Mouse (Mus musculus) stomach, adult 2 months (tissue): ENCODE results near the gene Slc35g3. TPM values are rescaled to one million over a fixed set of nuclear protein-coding genes. Genes with fewer than 3 reads are reported as not detected.

Experiments
- polyA plus RNA-seq: library from polyadenylated mRNA; depleted of rRNA; stranded (reverse); fragments of >200 nt; gene quantifications from 2 replicates; pipeline ENCODE4 v1.2.3, GENCODE M21; 2012; rRNA removed

Slc35g3 gene
- 0.12 and 0.19 TPM in 2 replicates for polyA plus RNA-seq

DNA sequence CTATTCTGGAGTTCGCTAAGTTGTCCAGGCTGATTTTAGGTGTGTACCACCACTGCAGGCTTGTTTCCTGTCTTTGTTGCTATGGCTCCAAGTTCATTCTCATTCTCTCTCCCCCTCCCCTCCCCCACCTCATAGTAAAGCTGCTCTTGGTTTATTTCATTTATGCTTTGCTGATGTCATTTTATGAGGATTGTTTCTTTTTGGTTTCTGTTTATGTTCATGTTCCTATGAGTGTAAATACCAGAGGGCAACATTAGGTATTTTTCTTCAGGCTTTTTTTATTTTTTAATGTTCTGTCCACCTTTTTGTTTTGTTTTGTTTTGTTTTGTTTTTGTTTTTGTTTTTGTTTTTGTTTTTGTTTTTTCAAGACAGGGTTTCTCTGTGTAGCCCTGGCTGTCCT lies at the start of gene Slc35g3:
Slc35g3 (minus strand) TSS at position 101 of the 400 bp plus-strand sequence.

DNA sequence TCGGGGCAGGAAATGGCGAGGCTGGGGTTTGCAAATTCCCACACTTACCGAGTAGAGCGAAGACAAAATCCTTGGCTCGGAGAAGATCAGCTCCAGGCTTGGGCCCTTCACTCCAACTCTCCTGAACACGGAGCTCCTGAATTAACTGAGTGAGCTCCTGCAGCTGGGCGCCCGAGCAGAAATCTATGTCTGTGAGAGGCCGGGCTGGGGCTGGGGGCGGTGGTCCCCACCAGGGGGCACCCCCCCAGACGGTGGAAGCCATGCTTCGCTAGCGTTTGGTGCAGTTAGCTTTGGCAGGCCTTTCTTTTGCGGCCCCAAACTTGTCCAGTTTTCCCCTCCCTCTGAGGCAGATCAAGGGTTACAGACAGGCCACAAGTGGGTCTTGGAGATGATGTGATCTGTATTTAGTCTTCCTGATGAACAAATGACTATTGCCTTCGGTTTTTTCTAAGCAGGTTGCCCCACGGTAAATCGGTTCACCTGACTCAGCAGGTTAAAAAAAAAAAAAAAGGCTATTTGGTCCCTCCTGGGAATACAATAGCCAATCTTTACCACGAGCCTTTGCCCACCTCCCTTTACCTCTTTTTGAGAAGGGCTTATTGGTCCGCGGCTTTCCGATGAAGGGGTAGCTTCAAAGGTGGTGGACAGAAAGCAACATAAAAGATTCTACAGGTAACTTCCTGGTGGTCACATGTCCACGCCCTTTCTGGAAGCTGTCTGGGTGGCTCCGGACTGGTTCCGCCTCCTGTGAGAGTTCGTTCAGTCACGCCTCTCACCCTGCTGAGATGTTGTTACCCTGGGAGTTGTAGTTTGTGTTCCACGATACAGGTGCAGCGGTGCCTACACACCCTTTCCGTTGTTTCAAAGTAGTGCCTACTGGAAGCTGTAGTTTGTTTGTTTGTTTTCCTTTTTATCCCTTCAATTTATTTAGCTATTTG lies 43.5 kb upstream of the Slc35g3 start, which contains the start of gene Tmem102:
Tmem102 (minus strand) TSS at position 653 of the 938 bp plus-strand sequence.

DNA sequence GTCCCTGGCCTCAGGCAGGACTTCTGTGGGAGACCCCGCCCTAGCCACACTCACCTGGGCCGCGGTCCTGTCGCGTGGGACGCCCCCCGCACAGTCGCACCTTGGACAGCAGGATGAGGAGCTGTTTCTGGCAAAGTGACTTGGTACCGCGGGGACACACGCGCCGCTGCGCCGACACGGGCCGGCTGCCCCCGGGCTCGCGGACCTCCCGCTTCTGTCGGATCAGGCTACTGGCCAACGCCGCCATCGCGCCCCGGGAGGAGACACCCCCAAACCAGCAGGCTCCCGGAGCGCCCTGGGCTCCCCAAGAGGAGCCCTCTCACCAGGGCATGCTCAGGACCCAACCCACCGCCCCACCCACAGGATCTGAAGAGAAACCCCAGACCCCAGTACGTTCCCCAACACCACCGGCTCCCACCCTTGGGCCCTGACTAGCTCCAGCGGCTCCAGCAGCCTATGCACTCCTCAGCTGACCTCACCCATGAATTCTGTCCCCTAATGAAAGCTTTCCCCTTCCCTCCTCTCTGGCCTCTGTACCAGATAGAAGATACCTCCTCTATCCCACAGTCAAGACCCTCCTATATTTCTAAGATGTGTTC lies 39.7 kb upstream of the Slc35g3 start, which contains the start of gene Fgf11:
Fgf11 (minus strand) TSS at position 479 of the 599 bp plus-strand sequence.

DNA sequence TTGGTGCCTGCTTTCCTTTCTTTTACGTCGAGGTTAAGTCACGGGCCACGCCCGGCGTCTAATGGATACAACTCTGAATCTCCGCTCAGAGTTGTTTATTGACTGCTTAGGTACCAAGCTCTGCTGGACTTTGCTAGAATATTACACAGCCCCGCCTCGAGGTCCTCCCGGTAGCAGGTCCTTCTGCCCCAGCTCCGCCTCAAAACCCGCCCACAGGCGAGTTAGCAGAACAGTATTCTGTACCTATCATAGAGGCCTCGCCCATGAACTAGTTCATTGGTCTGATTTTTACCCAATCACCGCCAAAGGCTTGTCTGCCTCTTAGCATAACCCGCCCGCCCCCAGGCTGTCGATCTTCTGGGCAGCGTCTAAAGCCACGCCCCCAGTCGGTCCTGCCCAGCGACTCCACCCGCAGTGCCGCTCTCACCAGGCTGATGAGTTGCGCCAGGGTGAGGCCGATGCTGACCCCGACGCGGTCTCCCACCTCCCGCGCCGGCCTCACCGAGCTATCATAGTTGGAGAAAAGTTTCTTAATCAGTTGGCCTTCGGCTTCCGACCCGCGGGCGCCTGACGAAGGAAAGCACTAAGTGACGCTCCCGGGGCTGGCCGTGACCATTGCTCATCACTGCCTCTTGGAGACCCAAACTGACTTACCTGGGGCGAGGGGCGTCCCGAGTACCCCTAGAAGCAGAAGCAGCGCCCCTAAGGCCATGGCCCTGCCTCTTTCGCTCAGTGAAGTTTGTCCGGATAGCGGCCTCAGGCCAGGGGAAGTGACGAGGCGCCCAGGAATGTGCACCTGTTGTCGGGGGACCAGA lies 33.6 kb upstream of the Slc35g3 start, which contains the start of gene Chrnb1:
Chrnb1 (minus strand) TSS at position 776 of the 815 bp plus-strand sequence.

DNA sequence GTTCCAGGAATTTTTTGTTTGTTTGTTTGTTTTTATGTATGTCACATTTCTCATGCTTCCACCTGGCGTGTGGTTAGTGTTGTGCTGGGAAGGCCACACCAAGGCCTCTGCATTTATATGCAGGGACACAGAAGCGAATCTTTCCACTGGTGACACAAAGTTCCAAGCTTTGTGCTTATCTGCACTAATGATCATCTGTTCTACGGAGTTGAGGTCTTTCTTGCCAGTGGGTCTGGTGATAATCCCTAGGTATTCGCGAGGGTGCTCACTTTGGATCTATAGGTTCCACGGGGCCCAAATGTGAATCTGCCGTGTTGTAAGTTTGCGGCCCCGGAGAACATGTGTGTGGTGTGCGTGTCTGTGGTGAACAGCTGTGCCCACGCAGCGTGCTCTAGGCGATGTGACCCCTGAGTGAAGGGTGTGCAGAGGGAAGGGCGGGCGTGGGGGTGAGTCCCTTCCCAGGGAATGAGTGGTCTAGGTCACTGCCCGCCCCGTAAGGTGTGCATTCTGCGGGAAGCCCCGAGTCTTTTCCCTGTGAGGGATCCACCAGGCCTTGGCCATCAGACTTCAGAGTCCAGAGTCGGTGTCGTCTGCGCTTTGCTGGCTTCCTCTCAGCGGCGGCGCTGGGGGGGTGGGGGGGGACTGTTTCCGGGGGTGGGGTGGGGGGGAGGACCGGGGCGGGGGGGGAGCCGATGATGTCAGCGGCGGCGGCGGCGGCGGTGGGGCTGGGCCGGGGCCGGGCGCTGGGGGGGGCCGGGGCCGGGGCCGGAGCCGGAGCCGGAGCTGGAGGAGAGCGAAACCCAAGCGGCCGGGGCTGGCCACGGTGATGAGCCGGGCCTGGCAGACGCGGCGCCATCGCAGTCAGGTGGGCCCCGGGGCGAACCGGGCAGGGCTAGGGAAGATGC lies 3.7 kb upstream of the Slc35g3 start, which contains the start of gene Zbtb4:
Zbtb4 (plus strand) TSS at position 692 of the 905 bp plus-strand sequence.

DNA sequence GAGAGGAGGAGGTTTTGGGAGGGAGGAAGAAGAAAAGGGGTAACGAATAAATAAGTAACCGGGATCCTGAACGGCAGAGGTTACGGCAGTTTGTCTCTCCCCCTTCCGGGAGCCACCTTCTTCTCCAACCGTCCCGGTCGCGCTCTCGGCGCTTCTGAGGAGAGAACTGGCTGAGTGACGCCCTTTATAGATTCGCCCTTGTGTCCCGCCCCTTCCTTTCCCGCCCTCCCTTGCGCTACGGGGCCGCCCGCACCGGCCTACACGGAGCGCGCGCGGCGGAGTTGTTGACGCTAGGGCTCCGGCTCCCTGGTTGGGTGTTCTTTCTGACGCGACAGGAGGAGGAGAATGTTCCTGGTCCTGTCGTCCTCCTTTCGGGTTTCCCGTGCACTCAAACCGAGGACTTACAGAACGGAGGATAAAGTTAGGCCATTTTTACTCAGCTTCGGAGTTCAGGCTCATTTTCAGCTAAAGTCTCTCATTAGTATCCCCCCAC lies 3.2 kb downstream of the Slc35g3 start, which contains the start of gene Polr2a:
Polr2a (minus strand) TSS at position 160 of the 493 bp plus-strand sequence.

Other genes starting within 250 kb of the Slc35g3 start
- 0.01 and 0.08 TPM in 2 replicates for gene Dnah2, start 212.9 kb downstream of the Slc35g3 start, polyA plus RNA-seq
- 0.27 and 0.34 TPM in 2 replicates for gene Efnb3, start 201.8 kb downstream of the Slc35g3 start, polyA plus RNA-seq
- 8.5 and 11.1 TPM in 2 replicates for gene Wrap53, start 181.7 kb downstream of the Slc35g3 start, polyA plus RNA-seq
- gene Trp53, start 181.6 kb downstream of the Slc35g3 start, polyA plus RNA-seq = 22.0 and 27.4 TPM in 2 replicates
- gene Atp1b2, start 156.0 kb downstream of the Slc35g3 start, polyA plus RNA-seq = 4.4 and 7.2 TPM in 2 replicates
- not detected in 2 replicates for gene Shbg, start 144.1 kb downstream of the Slc35g3 start, polyA plus RNA-seq
- 0.60 and 0.94 TPM in 2 replicates for gene Sat2, start 139.9 kb downstream of the Slc35g3 start, polyA plus RNA-seq
- gene Fxr2, start 129.0 kb downstream of the Slc35g3 start, polyA plus RNA-seq = 26.3 and 30.1 TPM in 2 replicates
- gene Sox15, start 106.7 kb downstream of the Slc35g3 start, polyA plus RNA-seq = 5.0 and 6.1 TPM in 2 replicates
- 79.1 and 96.6 TPM in 2 replicates for gene Mpdu1, start 99.3 kb downstream of the Slc35g3 start, polyA plus RNA-seq
- 19.8 and 26.7 TPM in 2 replicates for gene Cd68, start 95.8 kb downstream of the Slc35g3 start, polyA plus RNA-seq
- 47.2 and 66.8 TPM in 2 replicates for gene Eif4a1, start 89.5 kb downstream of the Slc35g3 start, polyA plus RNA-seq
- gene Senp3, start 79.9 kb downstream of the Slc35g3 start, polyA plus RNA-seq = 10.6 and 12.6 TPM in 2 replicates
- gene Tnfsf13, start 76.2 kb downstream of the Slc35g3 start, polyA plus RNA-seq = 1.0 and 1.7 TPM in 2 replicates
- gene Tnfsf12, start 66.1 kb downstream of the Slc35g3 start, polyA plus RNA-seq = 15.9 and 22.7 TPM in 2 replicates
- 4.2 and 5.1 TPM in 2 replicates for gene Tnfsfm13, start 65.9 kb downstream of the Slc35g3 start, polyA plus RNA-seq
- 7.3 and 12.3 TPM in 2 replicates for gene Polr2a, start 3.3 kb downstream of the Slc35g3 start, polyA plus RNA-seq
- gene Zbtb4, start 3.9 kb upstream of the Slc35g3 start, polyA plus RNA-seq = 10.3 and 17.5 TPM in 2 replicates
- gene Chrnb1, start 34.0 kb upstream of the Slc35g3 start, polyA plus RNA-seq = 3.2 and 5.8 TPM in 2 replicates
- 2.3 and 2.6 TPM in 2 replicates for gene Fgf11, start 39.9 kb upstream of the Slc35g3 start, polyA plus RNA-seq
- 23.4 and 35.3 TPM in 2 replicates for gene Tmem102, start 43.7 kb upstream of the Slc35g3 start, polyA plus RNA-seq
- not detected in 2 replicates for gene Gm39566, start 53.3 kb upstream of the Slc35g3 start, polyA plus RNA-seq
- gene Spem2, start 56.5 kb upstream of the Slc35g3 start, polyA plus RNA-seq = not detected in 2 replicates
- 0.05 TPM in 1 of 2 replicates, not detected in the other for gene Spem1, start 60.2 kb upstream of the Slc35g3 start, polyA plus RNA-seq
- 10.0 and 11.0 TPM in 2 replicates for gene Nlgn2, start 75.8 kb upstream of the Slc35g3 start, polyA plus RNA-seq
- 105 and 145 TPM in 2 replicates for gene Tmem256, start 76.5 kb upstream of the Slc35g3 start, polyA plus RNA-seq
- gene Plscr3, start 84.4 kb upstream of the Slc35g3 start, polyA plus RNA-seq = 51.9 and 53.6 TPM in 2 replicates
- gene Tnk1, start 96.8 kb upstream of the Slc35g3 start, polyA plus RNA-seq = 18.6 and 19.9 TPM in 2 replicates
- gene Tmem95, start 116.0 kb upstream of the Slc35g3 start, polyA plus RNA-seq = not detected in 2 replicates
- gene Kctd11, start 119.4 kb upstream of the Slc35g3 start, polyA plus RNA-seq = 7.2 and 8.2 TPM in 2 replicates
- gene Acap1, start 133.6 kb upstream of the Slc35g3 start, polyA plus RNA-seq = 0.81 and 1.9 TPM in 2 replicates
- gene 2810408A11Rik, start 139.0 kb upstream of the Slc35g3 start, polyA plus RNA-seq = 0.77 and 1.0 TPM in 2 replicates
- 11.5 and 14.7 TPM in 2 replicates for gene Neurl4, start 139.1 kb upstream of the Slc35g3 start, polyA plus RNA-seq
- 71.1 and 72.4 TPM in 2 replicates for gene Gps2, start 151.9 kb upstream of the Slc35g3 start, polyA plus RNA-seq
- 152 and 162 TPM in 2 replicates for gene Eif5a, start 160.0 kb upstream of the Slc35g3 start, polyA plus RNA-seq
- 26.1 and 33.8 TPM in 2 replicates for gene Ybx2, start 173.8 kb upstream of the Slc35g3 start, polyA plus RNA-seq
- 51.9 and 55.0 TPM in 2 replicates for gene Slc2a4, start 186.2 kb upstream of the Slc35g3 start, polyA plus RNA-seq
- 3.6 and 4.8 TPM in 2 replicates for gene Cldn7, start 202.8 kb upstream of the Slc35g3 start, polyA plus RNA-seq
- gene Ctdnep1, start 219.2 kb upstream of the Slc35g3 start, polyA plus RNA-seq = 39.4 and 42.7 TPM in 2 replicates
- gene Elp5, start 220.5 kb upstream of the Slc35g3 start, polyA plus RNA-seq = 27.8 and 29.8 TPM in 2 replicates
- gene Gabarap, start 229.2 kb upstream of the Slc35g3 start, polyA plus RNA-seq = 180 and 211 TPM in 2 replicates
- 2.7 and 4.8 TPM in 2 replicates for gene Phf23, start 233.8 kb upstream of the Slc35g3 start, polyA plus RNA-seq
- gene Dvl2, start 238.6 kb upstream of the Slc35g3 start, polyA plus RNA-seq = 5.2 and 6.7 TPM in 2 replicates